Mouse (Mus musculus) hindbrain, postnatal 0 days (tissue): Measurements from ENCODE around the gene AI481877. TPM values are rescaled to one million over a fixed set of nuclear protein-coding genes. Genes with fewer than 3 reads are reported as not detected.

Experiments
- ATAC-seq: fragments of 200-750 bp; cut with Nextera tagmentation; 2 replicates; pipeline ENCODE4 v1.8.0; 2017; ENCODE audit warnings: mild to moderate bottlenecking, moderate TSS enrichment, moderate library complexity
- DNase-seq: peaks from one replicate; pipeline ENCODE4 v3.0.0-alpha.2; 2015; ENCODE audit warnings: low spot score
- H3K27ac ChIP-seq: fragments of 300-500 bp; sonication (generic); 2 replicates; pipeline ENCODE4 v1.5.1; 2014; ENCODE audit warnings: mild to moderate bottlenecking
- H3K27me3 ChIP-seq: fragments of 300-500 bp; sonication (generic); 2 replicates; pipeline ENCODE4 v1.6.1; 2014; ENCODE audit warnings: low read length, mixed read lengths; ENCODE audit not compliant: insufficient read depth
- H3K36me3 ChIP-seq: fragments of 300-500 bp; sonication (generic); 2 replicates; pipeline ENCODE4 v1.6.1; 2014; ENCODE audit warnings: low read length, mixed read lengths; ENCODE audit not compliant: insufficient read depth
- H3K4me1 ChIP-seq: fragments of 300-500 bp; sonication (generic); 2 replicates; pipeline ENCODE4 v1.6.1; 2014; ENCODE audit warnings: antibody characterized with exemption, low read length, mixed read lengths; ENCODE audit not compliant: insufficient read depth
- H3K4me2 ChIP-seq: fragments of 300-500 bp; sonication (generic); 2 replicates; pipeline ENCODE4 v1.6.1; 2014; ENCODE audit warnings: low read depth, mild to moderate bottlenecking, low read length, moderate library complexity, mixed read lengths
- H3K4me3 ChIP-seq: fragments of 300-500 bp; sonication (generic); 2 replicates; pipeline ENCODE4 v1.5.1; 2014; ENCODE audit warnings: low read length
- H3K9ac ChIP-seq: fragments of 300-500 bp; sonication (generic); replicated peaks from 2 replicates; pipeline ENCODE4 v1.6.1; 2014; ENCODE audit warnings: mild to moderate bottlenecking, low read length, moderate library complexity, mixed read lengths
- H3K9me3 ChIP-seq: fragments of 300-500 bp; sonication (generic); 2 replicates; pipeline ENCODE4 v1.6.1; 2016; ENCODE audit warnings: low read length, mixed read lengths
- CTCF ChIP-seq: IDR thresholded peaks from 2 replicates; pipeline ENCODE4 v1.5.1; 2016; ENCODE audit warnings: antibody characterized with exemption, control low read depth, low read depth
- WGBS: fragments of 180-500 bp; shearing (Covaris S2); extraction: QIAGEN DNeasy Blood & Tissue Kit; methylation state at CpG from one replicate; pipeline ENCODE4 v1.1.7; 2014; 5-methylcytosine and 5-hydroxymethylcytosine counted together
- polyA plus RNA-seq: library from polyadenylated mRNA; unstranded; fragments of >200 nt; fragmentation: Nextera tagmentation; extraction: Ambion mirVana; gene quantifications from 2 replicates; pipeline ENCODE4 v1.2.1, GENCODE M21; 2015
- total RNA-seq: library from RNA; depleted of rRNA; stranded (reverse); fragments of >200 nt; gene quantifications from 2 replicates; pipeline ENCODE4 v1.2.3, GENCODE M21; 2014

The AI481877 gene
- total and polyA plus RNA-seq, 2 experiments from 2014 or later = 0.05 TPM; not detected in 1

DNA sequence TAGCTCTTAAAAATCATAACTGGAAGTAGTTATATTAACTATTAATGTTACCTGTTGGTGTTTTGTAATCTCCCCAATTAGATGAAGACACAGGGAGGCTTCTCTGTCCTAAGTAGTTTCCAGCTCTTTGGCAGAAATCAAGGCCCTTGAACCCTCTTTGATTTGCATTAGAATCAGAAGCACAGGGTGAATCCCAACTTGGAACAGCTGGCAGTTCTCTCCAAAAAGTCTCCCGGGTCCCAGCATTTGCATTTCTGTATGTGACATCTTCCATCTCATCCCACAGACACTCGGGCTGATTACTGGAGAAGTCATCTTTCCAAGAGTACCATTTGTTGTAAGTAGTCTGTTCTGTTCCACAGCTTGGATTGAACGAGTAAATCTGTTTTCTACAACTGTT, 91.6 kb downstream of the AI481877 start:
- WGBS = 19% methylated on average over 3 of the region's 3 CpGs
- ATAC-seq = no peak

DNA sequence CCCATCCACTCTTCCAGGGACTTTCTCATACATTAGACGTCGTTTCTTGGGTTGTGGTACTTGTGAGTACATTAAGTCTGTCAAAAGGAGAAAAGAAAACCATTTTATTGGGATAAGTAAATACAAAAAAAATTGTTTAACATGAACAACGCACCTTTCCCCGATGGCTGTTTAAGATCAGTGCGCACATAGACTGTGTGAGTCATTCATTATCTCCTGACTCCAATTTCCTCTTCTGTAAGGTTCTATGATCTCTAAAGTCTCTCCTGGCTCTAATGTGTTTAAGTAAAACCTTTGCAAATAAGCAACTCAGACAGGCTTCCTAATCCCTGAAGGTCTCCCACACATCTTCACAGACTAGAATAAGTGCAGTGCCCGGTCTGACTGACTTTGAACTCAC, 94.9 kb downstream of the AI481877 start:
- ATAC-seq (no peak), DNase-seq (no peak)
- H3K4me3 ChIP-seq = no peak overlapping the region
- TF ChIP-seq CTCF = no peak
- no peaks in the 10 kb centered on the region for H3K27me3 ChIP-seq
- H3K9me3 ChIP-seq = no peaks in the 10 kb centered on the region
- no peaks in the 10 kb centered on the region for H3K4me1 ChIP-seq
- WGBS = 91% methylated on average over 6 of the region's 6 CpGs
- no peak overlapping the region for H3K27ac ChIP-seq
- no peak overlapping the region for H3K4me2 ChIP-seq
- no peaks in the 10 kb centered on the region for H3K36me3 ChIP-seq
- no peak overlapping the region for H3K9ac ChIP-seq

More for the DNA sequence above, 91.6 kb downstream of the AI481877 start:
- Histone ChIP-seq H3K36me3 (no peaks in the 10 kb centered on the region), H3K27ac (no peak overlapping the region), H3K9ac (no peak overlapping the region), H3K4me2 (no peak overlapping the region), H3K27me3 (no peaks in the 10 kb centered on the region), H3K4me3 (no peak overlapping the region), H3K4me1 (no peaks in the 10 kb centered on the region), H3K9me3 (no peaks in the 10 kb centered on the region)
- no peak for TF ChIP-seq CTCF
- no peak for DNase-seq

DNA sequence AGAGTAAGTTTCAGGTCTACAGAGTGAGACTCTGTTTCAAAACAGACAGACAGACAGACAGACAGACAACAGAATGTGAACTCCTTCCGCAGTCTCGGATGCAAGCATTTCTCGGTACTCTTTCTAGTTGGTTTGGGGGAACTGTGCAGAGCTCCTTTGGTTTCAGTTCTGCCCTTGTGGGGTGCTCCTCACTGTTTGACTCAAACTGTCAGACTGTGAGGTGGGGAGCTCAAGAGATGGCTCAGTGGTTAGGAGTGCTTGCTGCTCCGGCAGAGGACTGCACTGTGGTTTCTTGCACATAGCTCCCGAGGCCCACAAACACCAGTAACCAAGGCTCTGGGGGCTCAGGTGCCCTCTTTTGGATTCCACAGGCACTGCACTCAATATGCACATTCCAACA, 95.7 kb downstream of the AI481877 start:
- no peak for TF ChIP-seq CTCF
- 95% methylated on average over 5 of the region's 5 CpGs for WGBS

DNA sequence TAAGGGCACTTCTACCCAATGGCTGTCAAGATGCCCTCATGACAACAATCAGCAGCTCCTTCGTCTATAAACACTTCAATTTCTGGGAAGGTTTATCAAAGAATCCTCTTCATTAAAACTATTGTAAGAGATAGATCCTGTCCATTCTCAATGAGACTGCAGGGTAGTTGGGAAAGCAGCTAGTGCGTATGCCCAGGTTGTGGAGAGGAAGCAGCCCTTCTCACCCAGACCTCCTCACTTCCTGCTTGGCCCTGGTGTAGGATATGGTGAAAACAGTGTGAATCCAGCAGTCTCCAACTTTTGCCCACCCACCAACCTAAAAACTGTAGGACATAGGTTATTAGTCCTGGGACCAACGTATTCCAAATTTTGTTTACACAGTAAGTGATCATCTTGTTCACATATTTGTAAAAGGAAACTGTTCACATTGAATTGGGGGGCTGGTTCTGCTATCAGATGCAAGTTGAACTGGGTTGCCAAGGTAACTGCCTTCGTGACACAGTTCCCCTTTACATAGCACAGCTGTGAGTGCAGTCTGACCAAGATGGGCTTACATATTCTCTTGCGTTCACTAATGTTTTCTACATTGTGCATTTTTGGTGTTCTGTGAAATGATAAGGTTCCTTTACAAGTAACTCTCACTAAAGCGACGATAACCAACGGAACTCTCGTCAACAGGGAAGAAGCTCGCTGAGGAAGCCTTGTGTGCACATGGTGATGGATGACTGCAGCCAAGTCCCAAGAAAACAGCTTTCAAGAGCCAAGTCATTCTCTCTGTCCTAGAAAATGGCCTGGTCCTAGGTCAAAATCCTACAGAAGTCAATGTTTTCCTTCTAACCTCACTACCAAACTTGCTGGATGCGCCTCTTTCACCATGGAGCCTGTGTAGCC, 98.1 kb downstream of the AI481877 start:
- Histone ChIP-seq H3K36me3 (no peaks in the 10 kb centered on the region), H3K9ac (no peak overlapping the region), H3K27ac (no peak overlapping the region), H3K4me2 (no peak overlapping the region), H3K4me1 (peaks cover 4% of the 10 kb centered on the region; the same call in 1 of the 2 replicates), H3K4me3 (no peak overlapping the region), H3K9me3 (no peaks in the 10 kb centered on the region), H3K27me3 (no peaks in the 10 kb centered on the region)
- WGBS = 85% methylated on average over 11 of the region's 11 CpGs
- ATAC-seq = no peak
- TF ChIP-seq CTCF = no peak
- no peak for DNase-seq

More for the DNA sequence above, 95.7 kb downstream of the AI481877 start:
- DNase-seq (no peak), ATAC-seq (no peak)
- H3K27me3 ChIP-seq = no peaks in the 10 kb centered on the region
- no peaks in the 10 kb centered on the region for H3K9me3 ChIP-seq
- no peak overlapping the region for H3K27ac ChIP-seq
- no peaks in the 10 kb centered on the region for H3K36me3 ChIP-seq
- no peak overlapping the region for H3K9ac ChIP-seq
- no peaks in the 10 kb centered on the region for H3K4me1 ChIP-seq
- no peak overlapping the region for H3K4me2 ChIP-seq
- no peak overlapping the region for H3K4me3 ChIP-seq

DNA sequence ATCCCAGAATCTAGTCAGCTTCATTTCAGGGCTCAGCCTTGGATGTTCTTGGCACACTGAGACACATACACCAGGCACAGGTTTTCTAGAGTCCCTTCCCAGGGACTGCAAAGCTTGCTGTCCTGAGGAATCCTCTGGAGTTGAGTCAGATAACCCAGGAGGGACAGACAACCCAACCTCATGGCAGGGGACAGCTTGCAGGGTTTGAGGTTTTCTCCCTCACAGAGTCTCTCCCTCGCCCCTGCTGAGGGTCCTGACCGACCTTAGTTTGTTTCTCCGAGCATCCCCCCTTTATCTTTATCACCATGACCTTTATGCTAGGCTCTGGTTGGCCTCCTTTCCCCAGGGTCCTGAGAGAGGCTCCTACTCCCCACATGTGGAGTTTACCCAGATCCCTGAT, 101.3 kb downstream of the AI481877 start:
- Histone ChIP-seq H3K4me2 (no peak overlapping the region), H3K4me1 (peaks cover 4% of the 10 kb centered on the region; the same call in 1 of the 2 replicates), H3K27me3 (no peaks in the 10 kb centered on the region), H3K36me3 (no peaks in the 10 kb centered on the region), H3K4me3 (no peak overlapping the region), H3K27ac (no peak overlapping the region), H3K9me3 (no peaks in the 10 kb centered on the region), H3K9ac (no peak overlapping the region)
- no peak for TF ChIP-seq CTCF
- ATAC-seq (no peak), DNase-seq (no peak)
- 89% methylated on average over 3 of the region's 3 CpGs for WGBS

DNA sequence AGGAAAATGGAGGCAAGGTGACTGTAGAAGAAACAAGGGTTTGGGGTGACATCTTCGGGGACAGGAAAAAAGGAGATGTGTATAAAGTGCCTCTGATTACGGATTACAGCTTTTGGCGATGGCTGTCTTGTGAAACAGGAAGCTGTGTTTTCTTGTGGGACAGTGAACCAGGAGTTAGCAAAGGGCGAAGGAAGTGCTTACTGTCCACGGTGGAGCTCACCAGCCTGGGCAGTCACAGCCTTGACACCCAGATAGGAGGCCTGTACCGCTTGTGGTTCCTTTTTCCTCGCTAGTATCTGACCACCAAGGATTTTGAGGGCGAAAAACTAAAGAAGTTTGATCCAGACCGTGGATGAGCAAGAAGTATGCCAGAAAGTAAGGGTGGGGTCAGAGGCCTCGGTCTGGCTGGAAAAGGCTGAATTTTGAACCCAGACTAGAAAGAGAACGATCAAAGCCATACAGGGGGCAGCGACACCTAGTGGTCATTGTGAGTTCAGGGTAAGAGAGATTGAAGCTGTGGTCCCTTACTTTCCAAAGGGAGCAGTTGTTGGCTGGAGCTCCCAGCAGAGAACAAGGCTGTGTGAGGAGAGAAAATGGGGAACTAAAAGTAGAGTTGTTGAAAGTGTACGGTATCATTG, 102.2 kb downstream of the AI481877 start:
- Histone ChIP-seq H3K27ac (no peak overlapping the region), H3K4me1 (peaks cover 4% of the 10 kb centered on the region; the same call in 1 of the 2 replicates), H3K9ac (no peak overlapping the region), H3K36me3 (no peaks in the 10 kb centered on the region), H3K4me3 (no peak overlapping the region), H3K9me3 (no peaks in the 10 kb centered on the region), H3K27me3 (no peaks in the 10 kb centered on the region), H3K4me2 (peak overlapping the region; percentile 64)
- DNase-seq (peak; percentile 81), ATAC-seq (no peak)
- TF ChIP-seq CTCF = peak; percentile 85
- 54% methylated on average over 13 of the region's 13 CpGs for WGBS
